Comparison of ENCODE assay signal across 10 mouse cellular contexts in the genomic region with DNA sequence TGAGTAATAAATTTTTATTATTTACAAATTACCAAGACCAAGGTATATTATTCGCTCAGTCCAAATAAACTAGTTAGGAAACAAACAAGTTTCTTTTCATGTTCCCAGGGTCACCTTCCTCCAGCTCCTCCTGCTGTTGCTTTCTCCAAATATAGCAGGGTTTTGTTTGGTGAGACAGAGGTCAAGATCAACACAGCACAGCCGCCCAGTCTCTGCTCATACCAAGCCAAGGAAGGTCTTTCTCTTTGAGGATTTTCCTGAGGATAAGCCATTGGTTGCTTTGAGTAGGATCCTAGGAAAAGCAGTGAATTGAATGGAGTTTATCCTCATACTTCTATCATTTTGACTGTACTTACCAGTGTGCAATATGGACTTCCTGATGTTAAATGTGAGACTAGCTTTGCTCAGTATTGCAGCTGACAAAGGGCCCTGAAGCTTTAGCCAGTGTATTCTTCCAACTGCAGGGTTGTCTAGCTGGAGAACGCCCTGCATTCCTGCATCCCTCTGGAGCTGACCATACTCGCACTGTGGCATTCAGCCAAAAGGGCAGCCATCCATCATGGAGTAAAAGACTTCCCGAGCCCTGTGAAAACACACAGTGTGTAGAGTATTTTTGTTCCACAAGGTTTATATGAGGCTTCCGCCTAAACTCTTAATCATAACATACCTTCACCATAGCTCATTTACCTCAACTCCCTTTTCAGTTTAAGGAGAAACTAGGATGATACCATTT. TPM values are rescaled to one million over a fixed set of nuclear protein-coding genes. Genes with fewer than 3 reads are reported as not detected.
DNase-seq lines count a peak whose midpoint lies in the region; ATAC-seq and TF ChIP-seq lines count a peak whose summit lies in the region.
"Had no signal": no experiment of that assay in that cellular context is flagged by ENCODE, and none has a peak within 500 bp of the region (broad histone marks: within the 10 kb centered on the region; RNA-seq: fewer than 3 reads in every experiment).

No protein-coding gene starts in this region.

- no peaks in the 10 kb centered on the region for H3K27me3 ChIP-seq in Patski
- H3K27me3 ChIP-seq in intestine, embryonic 15.5 days (replicated peaks) = no peaks in the 10 kb centered on the region
- no peaks in the 10 kb centered on the region for H3K27me3 ChIP-seq in forebrain, embryonic 13.5 days

- no peak overlapping the region for H3K4me3 ChIP-seq in intestine, embryonic 15.5 days (replicated peaks)
- no peak overlapping the region for H3K4me3 ChIP-seq in forebrain, embryonic 13.5 days

- WGBS in intestine, embryonic 15.5 days = 39% methylated on average over 6 of the region's 6 CpGs
- WGBS in forebrain, embryonic 13.5 days = 77% methylated on average over 6 of the region's 6 CpGs

- POLR2A ChIA-PET in Patski (lab: Charles Lee) = interaction anchor here (0.5 to 0.6 kb wide), 2 partner anchors 11 to 37 kb away, joined by 3 to 6 read pairs; partner anchors contain the start of genes Col4a3 and Col4a4

- H3K9ac ChIP-seq in intestine, embryonic 15.5 days = no peak overlapping the region
- H3K9ac ChIP-seq in forebrain, embryonic 13.5 days = no peak overlapping the region

- H3K9me3 ChIP-seq in intestine, embryonic 15.5 days = no peaks in the 10 kb centered on the region
- no peaks in the 10 kb centered on the region for H3K9me3 ChIP-seq in forebrain, embryonic 13.5 days (replicated peaks)

- 0 out of 2 replicates have a peak, but pooled peaks cover 3% of the 10 kb centered on the region for H3K4me1 ChIP-seq in intestine, embryonic 15.5 days (replicated peaks)
- no peaks in the 10 kb centered on the region for H3K4me1 ChIP-seq in forebrain, embryonic 13.5 days

- intact Hi-C loops in left cerebral cortex, postnatal 36 days (cut with DNase I) = no loop called here

- H3K27ac ChIP-seq in intestine, embryonic 15.5 days = no peak overlapping the region
- no peak overlapping the region for H3K27ac ChIP-seq in forebrain, embryonic 13.5 days

- H3K36me3 ChIP-seq in intestine, embryonic 15.5 days = no peaks in the 10 kb centered on the region
- H3K36me3 ChIP-seq in forebrain, embryonic 13.5 days (ENCODE audit: poor library complexity, severe bottlenecking) = no peaks in the 10 kb centered on the region

- ATAC-seq in Patski = peak; percentile 91
- ATAC-seq in intestine, embryonic 15.5 days = 0 out of 2 replicates have a peak, but pooled peaks have one; percentile 59
- no peak for ATAC-seq in megakaryocyte, adult 5-6 weeks (ENCODE audit: poor library complexity, severe bottlenecking)
- no peak for ATAC-seq in forebrain, embryonic 13.5 days

- no peak for TF ChIP-seq CTCF in Patski (IDR thresholded peaks at IDR 0.05)

- H3K4me2 ChIP-seq in intestine, embryonic 15.5 days (replicated peaks) = no peak overlapping the region
- no peak overlapping the region for H3K4me2 ChIP-seq in forebrain, embryonic 13.5 days
- H3K4me2 ChIP-seq: midbrain, embryonic 11.5 days had no signal

- in situ Hi-C loops in Patski (cut with MboI; ENCODE audit: low pct_unique_long_range_greater_than_20kb) = no loop called here

- CTCF ChIA-PET in Patski (lab: Charles Lee) = interaction anchor here (0.7 to 2.2 kb wide), 7 partner anchors 9 to 45 kb away, joined by 3 to 6 read pairs (median 5); no protein-coding TSS in a partner anchor

- DNase-seq in heart, adult 18-20 months = peak; percentile 42 to 55
- DNase-seq in heart, adult 8-10 months (ENCODE audit: low spot score) = no peak
- peak; percentile 92 for DNase-seq in Patski (ENCODE audit: low read depth, low spot score)
- peak; percentile 86 for DNase-seq in lung, postnatal 10 days
- no peak for DNase-seq in left cerebral cortex, postnatal 36 days (ENCODE audit: low spot score in 2 of 2)
- DNase-seq: right cerebral cortex, postnatal 14 days had no signal

RNA-seq across cellular contexts. Expression of gene Col4a3, which starts 10.3 kb away (rescaled TPM):
- total RNA-seq in heart, adult 18-20 months (2021) = 1 to 10 TPM; 1.1 to 1.5 TPM
- total RNA-seq in heart, adult 8-10 months (2022) = 1 to 10 TPM in 2 of 4 experiments, under 1 TPM in 2; 0.73 to 1.5 (median 1.00) TPM
- polyA plus RNA-seq in Patski (2021) = 70.1 TPM
- polyA plus RNA-seq in intestine, embryonic 15.5 days (2015; fragmentation: Nextera tagmentation; extraction: Ambion mirVana) = 0.13 and 0.25 TPM in 2 replicates
- not detected in 2 replicates for total RNA-seq in megakaryocyte, adult 5-6 weeks (2015)
- not detected in 2 replicates for total RNA-seq in megakaryocyte, adult 5-6 weeks (2017)
- 1 to 10 TPM in 1 of 2 experiments, under 1 TPM in 1; 0.69 to 1.1 TPM for total RNA-seq in left cerebral cortex, postnatal 36 days (2021)
- 0.12 and 0.14 TPM in 2 replicates for polyA plus RNA-seq in forebrain, embryonic 13.5 days (2015; fragmentation: Nextera tagmentation; extraction: Ambion mirVana)

RNA-seq across cellular contexts. Expression of gene Col4a4, which starts 10.4 kb away (rescaled TPM):
- total RNA-seq in heart, adult 18-20 months (2021) = 1 to 10 TPM; 4.2 to 4.7 TPM
- 1 to 10 TPM; 2.5 to 4.7 (median 4.3) TPM for total RNA-seq in heart, adult 8-10 months (2022)
- polyA plus RNA-seq in Patski (2021) = 43.2 TPM
- polyA plus RNA-seq in intestine, embryonic 15.5 days (2015; fragmentation: Nextera tagmentation; extraction: Ambion mirVana) = 0.10 TPM in 2 replicates
- total RNA-seq in megakaryocyte, adult 5-6 weeks (2015) = not detected in 2 replicates
- total RNA-seq in megakaryocyte, adult 5-6 weeks (2017) = not detected in 2 replicates
- total RNA-seq in left cerebral cortex, postnatal 36 days (2021) = 1 to 10 TPM; 1.2 to 2.4 TPM
- polyA plus RNA-seq in forebrain, embryonic 13.5 days (2015; fragmentation: Nextera tagmentation; extraction: Ambion mirVana) = 0.15 and 0.18 TPM in 2 replicates

Comparison
In these comparisons a context has a peak if more than half of its experiments do, and no peak if none do; other contexts are left out.
1. DNase-seq: peak in heart, adult 18-20 months (2 of 2), Patski (single experiment) and lung, postnatal 10 days (single experiment); none in heart, adult 8-10 months (single experiment) and left cerebral cortex, postnatal 36 days (0 of 2).
2. ATAC-seq: peak in Patski (single experiment) and intestine, embryonic 15.5 days (single experiment); none in megakaryocyte, adult 5-6 weeks (single experiment) and forebrain, embryonic 13.5 days (single experiment).